Mouse (Mus musculus): Measurements from ENCODE around the gene Zbp1. TPM values are rescaled to one million over a fixed set of nuclear protein-coding genes. Genes with fewer than 3 reads are reported as not detected.

The Zbp1 gene
- polyA plus RNA-seq, 1 experiment = 68.4 TPM

GRCm38 (mm10) chr2:173232766-173233099 lies 14.0 kb upstream of the Zbp1 start:
- Histone ChIP-seq H3K27ac (ENCODE audit: insufficient read depth, low read depth, low read length) (no peak overlapping the region), H3K4me3 (ENCODE audit: insufficient read depth, low read length) (no peak overlapping the region), H3K4me1 (ENCODE audit: control insufficient read depth, insufficient read depth, low read length) (no peaks in the 10 kb centered on the region)
- TF ChIP-seq CTCF (IDR thresholded peaks at IDR 0.05; ENCODE audit: low read depth, low read length) (no peak), POLR2A (IDR thresholded peaks at IDR 0.05; ENCODE audit: borderline replicate concordance, low read depth, low read length) (no peak)

GRCm38 (mm10) chr2:173232065-173232765 lies 13.5 kb upstream of the Zbp1 start:
- H3K4me1 ChIP-seq (ENCODE audit: control insufficient read depth, insufficient read depth, low read length) = no peaks in the 10 kb centered on the region
- H3K4me3 ChIP-seq (ENCODE audit: insufficient read depth, low read length) = no peak overlapping the region
- TF ChIP-seq POLR2A (IDR thresholded peaks at IDR 0.05; ENCODE audit: borderline replicate concordance, low read depth, low read length) (no peak), CTCF (IDR thresholded peaks at IDR 0.05; ENCODE audit: low read depth, low read length) (no peak)
- no peak overlapping the region for H3K27ac ChIP-seq (ENCODE audit: insufficient read depth, low read depth, low read length)

- H3K27ac ChIP-seq (ENCODE audit: insufficient read depth, low read depth, low read length) = no peak overlapping the region
- no peak overlapping the region for H3K4me3 ChIP-seq (ENCODE audit: insufficient read depth, low read length)
- no peaks in the 10 kb centered on the region for H3K4me1 ChIP-seq (ENCODE audit: control insufficient read depth, insufficient read depth, low read length)
- TF ChIP-seq POLR2A (IDR thresholded peaks at IDR 0.05; ENCODE audit: borderline replicate concordance, low read depth, low read length) (no peak), CTCF (IDR thresholded peaks at IDR 0.05; ENCODE audit: low read depth, low read length) (peak; percentile 85)
Observed at GRCm38 (mm10) chr2:173229578-173230224, 11.0 kb upstream of the Zbp1 start.

- Histone ChIP-seq H3K4me3 (ENCODE audit: insufficient read depth, low read length) (no peak overlapping the region), H3K27ac (ENCODE audit: insufficient read depth, low read depth, low read length) (no peak overlapping the region), H3K4me1 (ENCODE audit: control insufficient read depth, insufficient read depth, low read length) (peaks cover 5% of the 10 kb centered on the region; the same call in 1 of the 2 replicates)
- TF ChIP-seq POLR2A (IDR thresholded peaks at IDR 0.05; ENCODE audit: borderline replicate concordance, low read depth, low read length) = no peak
- no peak for TF ChIP-seq CTCF (IDR thresholded peaks at IDR 0.05; ENCODE audit: low read depth, low read length)
Observed at GRCm38 (mm10) chr2:173228567-173228966, 9.8 kb upstream of the Zbp1 start.

- Histone ChIP-seq H3K27ac (ENCODE audit: insufficient read depth, low read depth, low read length) (no peak overlapping the region), H3K4me1 (ENCODE audit: control insufficient read depth, insufficient read depth, low read length) (peaks cover 5% of the 10 kb centered on the region; the same call in 1 of the 2 replicates), H3K4me3 (ENCODE audit: insufficient read depth, low read length) (no peak overlapping the region)
- TF ChIP-seq CTCF (IDR thresholded peaks at IDR 0.05; ENCODE audit: low read depth, low read length) (no peak), POLR2A (IDR thresholded peaks at IDR 0.05; ENCODE audit: borderline replicate concordance, low read depth, low read length) (no peak)
Observed at GRCm38 (mm10) chr2:173226792-173227191, 8.1 kb upstream of the Zbp1 start.

- TF ChIP-seq CTCF (IDR thresholded peaks at IDR 0.05; ENCODE audit: low read depth, low read length) = no peak
- no peak for TF ChIP-seq POLR2A (IDR thresholded peaks at IDR 0.05; ENCODE audit: borderline replicate concordance, low read depth, low read length)
- H3K27ac ChIP-seq (ENCODE audit: insufficient read depth, low read depth, low read length) = no peak overlapping the region
Observed at GRCm38 (mm10) chr2:173225906-173226305, 7.2 kb upstream of the Zbp1 start.

GRCm38 (mm10) chr2:173224832-173225231 lies 6.1 kb upstream of the Zbp1 start:
- TF ChIP-seq CTCF (IDR thresholded peaks at IDR 0.05; ENCODE audit: low read depth, low read length) = no peak
- TF ChIP-seq POLR2A (IDR thresholded peaks at IDR 0.05; ENCODE audit: borderline replicate concordance, low read depth, low read length) = no peak
- Histone ChIP-seq H3K4me1 (ENCODE audit: control insufficient read depth, insufficient read depth, low read length) (peaks cover 5% of the 10 kb centered on the region; the same call in 1 of the 2 replicates), H3K4me3 (ENCODE audit: insufficient read depth, low read length) (no peak overlapping the region), H3K27ac (ENCODE audit: insufficient read depth, low read depth, low read length) (no peak overlapping the region)

More at GRCm38 (mm10) chr2:173225906-173226305, 7.2 kb upstream of the Zbp1 start:
- H3K4me3 ChIP-seq (ENCODE audit: insufficient read depth, low read length) = no peak overlapping the region
- H3K4me1 ChIP-seq (ENCODE audit: control insufficient read depth, insufficient read depth, low read length) = peaks cover 5% of the 10 kb centered on the region; the same call in 1 of the 2 replicates

- Histone ChIP-seq H3K4me1 (ENCODE audit: control insufficient read depth, insufficient read depth, low read length) (peaks cover 9% of the 10 kb centered on the region), H3K4me3 (ENCODE audit: insufficient read depth, low read length) (no peak overlapping the region), H3K27ac (ENCODE audit: insufficient read depth, low read depth, low read length) (no peak overlapping the region)
- no peak for TF ChIP-seq CTCF (IDR thresholded peaks at IDR 0.05; ENCODE audit: low read depth, low read length)
- TF ChIP-seq POLR2A (IDR thresholded peaks at IDR 0.05; ENCODE audit: borderline replicate concordance, low read depth, low read length) = no peak
Observed at GRCm38 (mm10) chr2:173224097-173224496, 5.4 kb upstream of the Zbp1 start.

- Histone ChIP-seq H3K4me1 (ENCODE audit: control insufficient read depth, insufficient read depth, low read length) (peaks cover 12% of the 10 kb centered on the region), H3K27ac (ENCODE audit: insufficient read depth, low read depth, low read length) (no peak overlapping the region), H3K4me3 (ENCODE audit: insufficient read depth, low read length) (no peak overlapping the region)
- TF ChIP-seq POLR2A (IDR thresholded peaks at IDR 0.05; ENCODE audit: borderline replicate concordance, low read depth, low read length) = no peak
Observed at GRCm38 (mm10) chr2:173223496-173223895, 4.8 kb upstream of the Zbp1 start.

GRCm38 (mm10) chr2:173220754-173221153 lies 2.0 kb upstream of the Zbp1 start:
- TF ChIP-seq POLR2A (IDR thresholded peaks at IDR 0.05; ENCODE audit: borderline replicate concordance, low read depth, low read length) (no peak), CTCF (IDR thresholded peaks at IDR 0.05; ENCODE audit: low read depth, low read length) (no peak)
- no peak overlapping the region for H3K27ac ChIP-seq (ENCODE audit: insufficient read depth, low read depth, low read length)
- H3K4me3 ChIP-seq (ENCODE audit: insufficient read depth, low read length) = no peak overlapping the region
- H3K4me1 ChIP-seq (ENCODE audit: control insufficient read depth, insufficient read depth, low read length) = peaks cover 14% of the 10 kb centered on the region

All from bone marrow macrophage, adult 2 months (primary cell).